Mouse (Mus musculus) urinary bladder, postnatal 10 days (tissue): ENCODE data around the gene P2ry6.

Source experiments
- DNase-seq: peaks from one replicate; pipeline ENCODE4 v3.0.0; 2022; ENCODE audit warnings: low spot score

The P2ry6 gene

DNA sequence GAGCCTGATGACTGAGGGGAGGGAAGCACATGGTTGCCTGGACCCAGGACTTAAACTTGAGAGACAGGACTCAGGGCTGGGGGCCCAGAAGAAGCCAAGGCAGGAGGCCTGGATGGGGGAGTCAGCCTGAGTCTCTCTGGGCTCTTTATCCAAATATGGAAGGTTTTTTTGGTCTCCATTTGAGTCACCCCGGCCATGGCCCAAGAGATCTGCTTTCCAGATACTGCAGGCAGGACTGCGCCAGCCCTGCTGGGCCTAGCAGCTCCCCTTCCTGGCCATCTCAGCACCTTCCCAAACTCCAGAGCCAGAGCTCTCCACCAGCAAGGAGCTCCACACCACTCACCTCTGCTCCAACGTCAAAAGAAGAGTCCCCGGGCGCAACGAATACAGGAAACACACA, 57.9 kb downstream of the P2ry6 start:
- DNase-seq, result no peak

DNA sequence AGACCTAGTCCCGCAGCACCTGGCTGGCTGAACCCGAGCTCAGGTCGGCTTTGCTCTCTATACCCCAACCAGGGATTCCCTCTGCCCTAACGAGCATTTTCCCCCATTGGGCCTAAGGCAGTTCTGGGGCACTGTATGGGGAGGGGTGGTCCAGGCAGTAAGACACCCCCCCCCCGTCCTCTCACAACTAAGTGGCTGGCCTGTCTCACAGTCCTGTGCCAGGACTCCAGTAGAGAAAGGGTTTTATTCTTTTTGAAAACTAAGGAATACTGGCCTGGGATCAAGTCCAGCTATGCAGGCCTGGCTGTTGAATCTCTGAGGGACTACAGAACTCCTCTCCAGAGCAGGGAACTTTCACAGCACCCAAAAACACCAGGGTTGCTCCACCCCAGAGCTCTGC, 59.2 kb downstream of the P2ry6 start:
- no peak for DNase-seq

DNA sequence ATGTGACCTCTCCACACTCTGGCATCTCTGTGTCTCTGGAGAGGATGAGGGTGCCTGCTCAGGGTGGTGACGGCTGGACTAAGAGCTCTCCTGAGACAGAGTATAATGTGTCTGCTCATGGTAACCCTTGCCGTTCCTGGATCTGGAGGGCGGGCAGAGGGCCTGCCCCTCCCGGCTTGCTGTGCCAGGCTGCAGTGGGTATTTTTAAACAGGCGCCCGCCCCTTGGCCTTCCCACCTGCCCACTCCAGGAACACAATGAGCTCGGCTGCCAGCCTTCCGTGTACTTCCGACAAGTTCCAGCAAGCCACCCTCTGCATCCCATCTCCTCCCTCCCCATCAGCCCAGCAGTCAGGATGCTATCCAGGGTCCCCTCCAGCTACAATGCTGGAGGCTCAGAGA, 62.7 kb downstream of the P2ry6 start:
- no peak for DNase-seq

DNA sequence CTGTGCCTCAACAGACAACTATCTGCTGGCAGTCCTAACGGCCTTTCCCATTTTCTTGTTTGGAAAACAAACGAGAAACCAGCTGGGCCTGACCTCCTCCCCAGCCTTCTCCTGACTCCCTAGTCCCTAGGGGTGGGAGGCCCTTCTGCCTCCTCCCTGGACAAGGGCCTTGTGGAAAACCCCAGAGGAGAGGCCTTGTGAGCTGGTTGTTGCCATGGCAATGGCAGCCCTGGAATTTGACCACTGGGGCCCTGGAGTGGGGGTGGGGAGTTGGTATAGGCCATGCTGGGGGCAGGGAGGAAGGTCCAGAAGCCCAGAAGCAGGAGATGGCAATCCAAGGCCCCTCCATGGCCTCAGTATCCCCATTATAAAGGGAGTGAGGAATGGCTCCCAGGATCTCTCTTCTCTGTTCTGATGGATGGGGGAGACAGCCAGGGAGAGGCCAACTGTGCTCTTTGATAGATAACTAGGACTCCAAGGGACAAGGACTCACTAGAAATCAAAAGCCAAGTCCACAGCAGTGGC, 63.1 kb downstream of the P2ry6 start:
- no peak for DNase-seq

DNA sequence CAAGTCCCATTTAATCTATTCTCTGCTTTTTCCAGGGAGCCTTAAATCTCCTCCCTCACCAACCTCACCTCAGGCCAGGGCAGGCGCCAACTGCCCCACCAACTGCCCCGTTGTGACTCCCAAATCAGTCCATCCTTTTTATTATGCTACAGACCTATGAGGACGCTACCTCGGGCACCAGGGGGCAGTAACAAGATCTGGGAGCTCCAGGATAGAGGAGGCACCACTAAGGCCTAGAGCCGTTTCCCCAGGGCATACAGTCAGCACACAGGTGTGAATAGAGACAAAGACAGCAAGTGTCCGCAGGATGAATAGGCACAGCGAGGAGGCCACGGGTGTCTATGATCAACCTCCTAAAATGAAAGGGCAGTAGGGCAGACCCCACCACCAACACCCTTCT, 65.9 kb downstream of the P2ry6 start:
- DNase-seq, result no peak

DNA sequence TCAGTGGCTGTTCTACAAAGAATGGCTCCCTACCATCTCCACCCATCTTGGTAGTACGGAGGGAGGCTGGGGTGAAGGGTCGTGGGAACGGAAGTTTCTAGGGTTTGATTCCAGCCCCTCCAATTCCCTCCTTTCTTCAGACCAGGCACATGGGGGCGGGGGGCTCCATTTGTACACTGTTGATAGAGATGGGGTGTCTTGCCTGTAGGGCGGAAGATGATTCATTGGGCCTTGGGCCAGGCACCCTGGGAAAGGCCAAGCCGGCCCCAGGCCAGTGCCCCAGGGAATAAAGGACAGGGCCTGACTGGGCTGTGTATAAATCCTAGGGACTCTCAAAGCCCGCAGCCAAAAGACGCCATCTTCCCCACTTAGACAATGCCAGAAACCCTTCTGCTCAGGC, 66.4 kb downstream of the P2ry6 start:
- DNase-seq, result no peak

DNA sequence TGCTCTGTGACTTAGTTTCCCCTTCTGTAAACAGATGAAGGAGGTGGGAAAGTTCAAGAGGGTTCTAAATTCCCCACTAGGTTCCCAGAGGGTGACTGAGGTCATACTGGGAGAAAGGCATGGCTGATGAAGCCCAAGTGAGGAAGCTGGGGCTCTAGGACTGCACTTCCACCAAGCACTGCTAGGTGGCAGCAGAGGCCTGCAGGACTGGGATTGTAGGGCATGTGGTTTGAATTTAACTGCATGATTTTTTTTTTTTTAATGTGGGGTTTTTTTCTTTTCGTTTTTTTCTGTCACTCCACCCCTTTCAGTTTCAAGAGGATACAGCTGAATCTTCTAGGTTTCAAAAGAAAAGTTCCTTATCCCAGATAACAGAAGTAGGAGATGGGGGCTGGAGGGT, 67.2 kb downstream of the P2ry6 start:
- DNase-seq, result no peak

DNA sequence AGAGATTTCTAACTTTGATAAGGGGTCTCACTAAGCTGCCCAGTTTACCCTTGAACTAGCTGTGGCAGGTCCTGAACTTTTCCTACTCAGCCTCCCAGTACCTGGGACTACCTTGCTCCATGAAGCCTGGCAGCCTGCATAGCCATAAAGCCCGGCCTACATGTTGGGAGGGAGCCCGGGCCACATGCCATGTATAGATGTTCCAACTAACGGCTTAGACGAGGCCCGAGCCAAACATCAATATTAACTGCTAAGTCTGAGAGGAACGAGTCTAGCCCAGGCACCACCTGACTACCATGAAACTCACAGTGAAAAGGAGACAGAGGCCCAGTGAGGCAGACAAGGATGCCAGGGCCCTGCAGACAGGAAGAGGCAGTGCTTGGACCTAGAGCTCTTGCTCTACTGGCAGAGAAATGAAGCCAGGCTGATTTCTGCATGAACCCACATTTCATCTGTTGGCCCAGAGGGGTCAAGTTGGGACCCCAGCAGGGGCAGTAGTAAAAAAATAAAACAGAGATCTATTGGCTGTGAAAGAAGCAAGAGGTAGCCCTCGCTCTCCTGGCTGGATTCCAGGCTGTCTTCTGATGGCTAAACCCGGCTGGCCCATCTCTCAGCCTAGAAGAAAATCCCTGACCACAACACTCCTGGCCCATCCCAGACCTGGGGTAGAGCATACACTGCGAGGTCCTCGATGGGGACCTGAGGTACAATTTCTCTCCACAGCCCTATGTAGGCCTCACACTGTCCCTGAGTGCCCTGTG, 68.2 kb downstream of the P2ry6 start:
- DNase-seq, result no peak

DNA sequence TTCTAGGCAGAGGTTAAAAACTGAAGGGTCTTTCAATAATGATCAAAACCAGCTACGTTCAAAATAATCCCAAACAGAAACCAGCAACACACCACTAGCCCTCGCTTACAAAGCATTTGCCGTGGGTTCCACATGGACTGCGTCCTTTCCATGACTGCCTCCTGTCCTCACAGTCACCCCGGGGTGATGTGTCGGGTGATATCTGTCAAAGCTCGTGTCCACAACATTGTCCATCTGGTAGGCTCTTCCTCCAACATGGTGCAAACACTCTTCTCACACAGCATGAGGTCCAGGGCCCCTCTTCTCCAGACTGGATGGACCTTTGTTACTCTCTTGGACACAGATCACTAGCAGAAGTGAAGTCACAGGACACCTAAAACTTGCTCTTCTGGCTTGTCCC, 69.4 kb downstream of the P2ry6 start:
- no peak for DNase-seq

DNA sequence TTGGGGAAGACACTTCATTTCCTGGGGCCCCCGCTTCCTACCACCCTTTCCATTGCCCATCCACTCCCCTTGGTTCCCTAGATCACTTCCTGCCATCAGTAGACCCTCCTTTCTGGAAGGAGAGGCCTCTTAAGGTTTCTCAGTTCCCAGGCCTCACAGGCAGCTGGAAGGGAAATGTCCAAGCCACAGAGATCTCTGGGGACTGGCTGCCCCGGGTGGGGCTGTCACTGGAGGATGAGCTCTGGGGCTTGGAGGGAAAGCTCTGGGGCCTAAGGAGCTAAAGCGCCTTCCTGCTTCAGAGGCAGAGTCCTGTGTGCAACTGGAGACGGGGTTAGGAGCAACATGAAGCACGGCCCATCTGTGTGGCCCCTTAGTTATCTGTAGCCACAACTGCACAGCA, 69.8 kb downstream of the P2ry6 start:
- no peak for DNase-seq

DNA sequence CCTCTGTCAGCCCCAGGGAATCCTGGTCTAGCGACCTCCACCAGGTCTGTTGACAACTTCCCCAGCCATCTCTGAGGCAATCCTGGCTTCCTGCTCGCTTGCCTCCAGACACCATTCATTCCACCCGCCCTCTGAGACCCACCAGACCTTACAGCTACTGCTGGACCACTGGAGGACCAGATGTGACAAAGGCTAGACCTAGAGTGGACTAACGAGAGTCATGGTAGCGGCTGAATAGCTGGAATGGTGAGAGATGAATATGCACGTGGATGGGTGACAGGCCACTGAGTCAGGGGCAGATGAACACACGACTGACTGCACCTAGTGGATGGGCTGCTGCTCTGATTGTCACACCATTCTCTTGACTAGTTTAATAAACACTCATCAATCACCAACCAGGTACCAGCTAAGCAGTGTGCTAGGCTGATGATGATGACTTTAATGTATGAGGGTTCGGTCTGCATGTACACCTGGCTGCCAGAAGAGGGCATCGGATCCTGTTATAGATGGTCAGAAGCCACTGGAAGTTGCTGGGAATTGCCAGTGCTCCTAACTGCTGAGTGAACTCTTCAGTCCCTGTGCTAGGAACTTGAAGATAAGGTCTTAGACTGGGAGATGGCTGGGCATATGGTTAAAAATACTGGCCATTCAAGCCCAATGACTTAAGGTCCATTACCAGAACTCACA, 71.9 kb downstream of the P2ry6 start:
- DNase-seq, result no peak

DNA sequence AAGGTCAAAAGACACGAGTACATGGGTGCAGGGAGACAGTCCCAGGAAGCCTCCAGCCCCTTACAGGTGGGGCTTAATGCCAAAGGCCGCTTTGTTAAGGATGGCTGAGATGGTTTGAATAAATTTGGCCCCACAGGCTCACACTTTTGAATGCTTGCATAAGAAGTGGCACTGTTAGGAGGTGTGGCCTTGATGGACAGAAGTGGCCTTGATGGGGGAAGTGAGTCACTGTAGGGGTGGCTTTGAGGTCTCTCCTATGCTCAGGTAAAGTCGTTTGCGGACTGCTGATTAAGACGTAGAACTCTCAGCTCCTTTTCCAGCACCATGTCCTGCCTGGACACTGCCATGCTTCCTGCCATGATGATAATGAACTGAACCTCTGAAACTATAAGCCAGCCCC, 76.6 kb downstream of the P2ry6 start:
- no peak for DNase-seq

DNA sequence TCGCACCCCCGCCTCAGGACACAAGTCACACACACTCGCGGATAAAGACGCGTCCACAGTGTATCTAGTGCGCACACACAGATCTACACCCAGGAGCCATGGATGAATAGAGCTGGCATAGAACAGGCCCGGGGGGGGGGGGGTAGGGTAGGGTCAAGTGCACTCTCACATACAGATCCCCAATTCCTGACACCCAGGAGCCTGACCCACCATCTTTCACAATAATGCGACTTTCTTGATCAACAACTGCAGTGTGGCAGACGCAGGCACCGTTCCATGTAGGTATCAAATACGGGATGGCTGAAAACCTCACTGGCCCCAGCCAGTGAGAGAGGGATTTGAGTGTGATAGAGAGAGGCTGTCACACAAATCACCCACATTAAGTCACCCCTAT, 79.6 kb downstream of the P2ry6 start:
- no peak for DNase-seq

DNA sequence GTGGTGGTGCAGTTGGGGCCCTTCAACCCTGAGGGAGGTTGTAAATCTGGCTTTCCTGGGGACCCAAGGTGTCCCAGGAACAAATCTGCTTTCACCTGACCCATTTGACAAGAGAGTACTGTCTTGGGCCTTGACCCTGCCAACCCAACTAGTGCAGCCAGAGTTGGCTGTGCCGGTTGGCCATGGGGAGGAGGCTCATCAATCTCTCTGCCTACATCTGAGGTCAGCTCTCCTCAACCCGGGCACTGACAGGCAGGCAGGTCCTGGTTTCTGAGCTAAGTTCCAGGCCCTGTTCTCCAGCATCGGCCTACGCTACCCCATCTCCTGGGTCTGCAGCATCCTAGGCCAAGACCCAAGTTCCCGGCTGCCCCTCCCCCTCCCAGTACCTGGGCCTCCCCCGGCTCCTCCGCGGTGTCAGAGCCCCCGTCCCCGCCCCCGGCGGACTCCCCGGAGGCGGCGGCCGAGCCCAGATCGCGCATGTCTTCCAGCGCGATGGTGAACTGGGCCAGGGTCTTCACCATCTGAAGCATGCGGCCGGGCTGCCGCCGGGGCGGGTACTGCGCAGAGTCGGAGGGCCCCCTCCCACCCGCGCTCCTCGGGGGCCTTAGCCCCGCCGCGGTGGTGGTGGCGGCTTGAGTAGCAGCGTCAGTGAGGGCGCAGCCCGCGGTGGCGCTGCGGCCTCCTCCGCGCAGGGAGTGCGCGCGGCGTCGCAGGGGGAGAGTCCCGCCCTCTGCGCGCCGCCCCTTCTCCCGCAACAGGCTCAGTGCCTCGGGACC, 80.2 kb downstream of the P2ry6 start:
- DNase-seq, result no peak

DNA sequence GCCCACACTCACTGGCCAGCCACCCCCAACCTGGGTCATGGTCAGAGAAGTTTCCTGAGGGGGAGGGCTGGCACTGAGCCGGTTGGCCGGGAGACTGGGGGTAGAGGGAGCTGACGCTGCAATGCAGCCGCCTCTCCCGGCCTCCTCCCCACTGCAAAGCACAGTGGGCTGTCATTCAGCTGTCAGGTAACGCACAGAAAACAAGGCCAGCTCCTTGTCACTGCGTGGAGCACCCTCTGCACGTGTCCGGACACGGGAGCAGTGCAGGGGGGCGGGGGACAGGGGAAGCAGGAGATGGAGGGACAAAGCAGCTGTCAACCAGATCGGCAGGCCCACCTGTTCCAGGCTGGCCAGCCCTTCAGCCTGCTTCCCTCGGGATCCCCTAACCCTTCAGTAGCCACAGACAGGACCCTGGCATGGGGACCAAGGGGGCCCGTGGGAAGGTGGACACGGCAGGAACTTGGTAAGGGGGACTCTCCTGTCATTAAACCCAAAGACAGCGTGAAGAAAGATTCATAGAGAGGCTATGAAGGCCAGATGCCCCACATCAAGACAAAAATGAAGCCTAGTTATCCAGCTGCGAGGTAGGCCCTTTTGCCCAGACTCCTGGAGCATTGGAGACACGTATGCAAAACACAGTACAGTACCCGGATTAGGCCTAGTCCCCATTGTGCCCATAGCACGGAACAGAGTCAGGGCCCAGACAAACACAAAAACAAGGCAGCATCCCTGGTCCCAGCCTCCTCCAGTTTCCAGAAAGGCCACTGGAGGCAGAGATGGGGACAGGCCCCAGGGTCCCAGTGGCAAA, 81.0 kb downstream of the P2ry6 start:
- no peak for DNase-seq
